Mouse (Mus musculus) cerebellum, postnatal 36 days (tissue): ENCODE data around the gene Hras.

Experiments used
- DNase-seq, 2 experiments: peaks; one replicate each; pipeline ENCODE4 v3.0.0; 2021 to 2022; ENCODE audit warnings: mixed read lengths in 2 of 2

Hras gene

GRCm38 (mm10) chr7:141213605-141214235 lies 19.9 kb upstream of the Hras start, which contains the start of gene Lmntd2:
Gene Lmntd2 (minus strand): TSS chr7:141214080.
- DNase-seq: no peak

GRCm38 (mm10) chr7:141213133-141213532 lies 19.3 kb upstream of the Hras start:
- DNase-seq: no peak

- DNase-seq: no peak
These were observed 16.9 kb upstream of the Hras start for GRCm38 (mm10) chr7:141210606-141211131.

- no peak for DNase-seq
These were observed 16.3 kb upstream of the Hras start for GRCm38 (mm10) chr7:141210137-141210536.

- DNase-seq: no peak
These were observed 15.7 kb upstream of the Hras start for GRCm38 (mm10) chr7:141209526-141209925.

- DNase-seq: no peak
These were observed 12.6 kb upstream of the Hras start for GRCm38 (mm10) chr7:141206182-141206937.

GRCm38 (mm10) chr7:141205504-141205903 lies 11.7 kb upstream of the Hras start:
- no peak for DNase-seq

GRCm38 (mm10) chr7:141204546-141204945 lies 10.7 kb upstream of the Hras start:
- no peak for DNase-seq

GRCm38 (mm10) chr7:141198121-141198520 lies 4.3 kb upstream of the Hras start:
- no peak for DNase-seq

GRCm38 (mm10) chr7:141196619-141197282 lies 2.9 kb upstream of the Hras start:
- DNase-seq: no peak

GRCm38 (mm10) chr7:141195754-141196153 lies 1.9 kb upstream of the Hras start:
- no peak for DNase-seq

GRCm38 (mm10) chr7:141194830-141195229 lies 1.0 kb upstream of the Hras start:
- peak; percentile 73 to 81 for DNase-seq

- DNase-seq: no peak
These were observed 604 bp upstream of the Hras start for GRCm38 (mm10) chr7:141194409-141194808.

GRCm38 (mm10) chr7:141193348-141193856 lies 403 bp downstream of the Hras start:
- peak in 1 of 2 experiments; percentile 47 for DNase-seq

- DNase-seq: peak in 1 of 2 experiments; percentile 26
These were observed 943 bp downstream of the Hras start for GRCm38 (mm10) chr7:141192776-141193347.

- DNase-seq: no peak
These were observed 1.8 kb downstream of the Hras start for GRCm38 (mm10) chr7:141191796-141192685.

- no peak for DNase-seq
These were observed 2.8 kb downstream of the Hras start for GRCm38 (mm10) chr7:141191036-141191435.

GRCm38 (mm10) chr7:141190220-141190619 lies 3.6 kb downstream of the Hras start:
- DNase-seq: no peak

- no peak for DNase-seq
These were observed 5.1 kb downstream of the Hras start for GRCm38 (mm10) chr7:141188733-141189132.

- no peak for DNase-seq
These were observed 5.6 kb downstream of the Hras start for GRCm38 (mm10) chr7:141188194-141188593.

GRCm38 (mm10) chr7:141176173-141176572 lies 17.6 kb downstream of the Hras start:
- DNase-seq: peak; percentile 88 to 94

GRCm38 (mm10) chr7:141175068-141175467 lies 18.7 kb downstream of the Hras start:
- no peak for DNase-seq
